Mouse (Mus musculus) lung, embryonic 15.5 days (tissue): ENCODE results near the gene Camkv. TPM values are rescaled to one million over a fixed set of nuclear protein-coding genes. Genes with fewer than 3 reads are reported as not detected.

Experiments used
- ATAC-seq: fragments of 200-750 bp; cut with Nextera tagmentation; 2 replicates; pipeline ENCODE4 v1.8.0; 2017; ENCODE audit warnings: moderate number of reproducible peaks, borderline replicate concordance; ENCODE audit not compliant: low FRiP score, low TSS enrichment; ENCODE audit errors: extremely low read depth
- H3K27ac ChIP-seq: fragments of 300-500 bp; sonication (generic); 2 replicates; pipeline ENCODE4 v1.5.1; 2015; ENCODE audit warnings: moderate library complexity, mild to moderate bottlenecking, inconsistent platforms
- H3K27me3 ChIP-seq: fragments of 300-500 bp; sonication (generic); 2 replicates; pipeline ENCODE4 v1.6.1; 2015; ENCODE audit warnings: inconsistent platforms
- H3K36me3 ChIP-seq: fragments of 300-500 bp; sonication (generic); 2 replicates; pipeline ENCODE4 v1.6.1; 2015; ENCODE audit warnings: inconsistent platforms
- H3K4me1 ChIP-seq: fragments of 300-500 bp; sonication (generic); 2 replicates; pipeline ENCODE4 v1.6.1; 2015; ENCODE audit warnings: inconsistent platforms
- H3K4me2 ChIP-seq: fragments of 300-500 bp; sonication (generic); 2 replicates; pipeline ENCODE4 v1.6.1; 2015; ENCODE audit warnings: inconsistent platforms, mild to moderate bottlenecking, moderate library complexity
- H3K4me3 ChIP-seq: fragments of 300-500 bp; sonication (generic); 2 replicates; pipeline ENCODE4 v1.5.1; 2015; ENCODE audit warnings: mild to moderate bottlenecking, inconsistent platforms
- H3K9ac ChIP-seq: fragments of 300-500 bp; sonication (generic); 2 replicates; pipeline ENCODE4 v1.6.1; 2015; ENCODE audit warnings: inconsistent platforms
- H3K9me3 ChIP-seq: fragments of 300-500 bp; sonication (generic); 2 replicates; pipeline ENCODE4 v1.6.1; 2016; ENCODE audit warnings: inconsistent platforms
- WGBS: fragments of 180-500 bp; shearing (Covaris S2); methylation state at CpG from one replicate; pipeline ENCODE4 v1.1.7; 2015; 5-methylcytosine and 5-hydroxymethylcytosine counted together
- polyA plus RNA-seq: library from polyadenylated mRNA; unstranded; fragments of >200 nt; fragmentation: Nextera tagmentation; extraction: Ambion mirVana; gene quantifications from 2 replicates; pipeline ENCODE4 v1.2.1, GENCODE M21; 2015

The Camkv gene
- polyA plus RNA-seq, 1 experiment from 2014 or later, result 3.1 TPM

- Histone ChIP-seq H3K36me3 (peaks cover 17% of the 10 kb centered on the region), H3K27me3 (no peaks in the 10 kb centered on the region), H3K9me3 (no peaks in the 10 kb centered on the region), H3K27ac (no peak overlapping the region), H3K4me3 (no peak overlapping the region), H3K9ac (no peak overlapping the region), H3K4me2 (no peak overlapping the region), H3K4me1 (peaks cover 11% of the 10 kb centered on the region; the same call in 1 of the 2 replicates)
- no peak for ATAC-seq
- 86% methylated on average over 7 of the region's 7 CpGs for WGBS
Measured at GRCm38 (mm10) chr9:107968531-107968930, 33.1 kb downstream of the Camkv start.

DNA sequence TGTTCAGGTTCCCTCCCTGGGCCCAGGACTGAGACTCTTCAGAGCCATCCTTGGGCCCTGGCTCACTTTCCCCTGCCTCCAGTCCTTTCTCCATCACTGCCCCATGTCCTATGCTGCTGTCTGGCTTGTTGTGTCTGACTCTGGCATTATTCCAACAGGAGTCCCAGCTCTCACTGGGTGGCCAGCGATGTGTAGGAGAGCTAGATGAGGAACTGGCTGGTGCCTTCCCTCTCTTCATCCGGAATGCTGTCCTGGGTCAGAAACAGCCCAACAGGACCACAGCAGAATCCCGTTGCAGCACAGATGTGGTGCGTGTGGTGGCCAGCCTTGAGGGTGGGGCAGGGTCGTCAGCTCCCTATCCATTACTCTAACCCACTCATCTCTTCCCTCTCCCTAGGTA, 34.8 kb downstream of the Camkv start:
- 65% methylated on average over 5 of the region's 5 CpGs for WGBS
- H3K36me3 ChIP-seq, result peaks cover 12% of the 10 kb centered on the region
- no peak overlapping the region for H3K9ac ChIP-seq
- H3K4me2 ChIP-seq, result no peak overlapping the region
- H3K27ac ChIP-seq, result no peak overlapping the region
- H3K4me1 ChIP-seq, result peaks cover 12% of the 10 kb centered on the region; the same call in 1 of the 2 replicates
- no peak for ATAC-seq
- no peak overlapping the region for H3K4me3 ChIP-seq
- H3K9me3 ChIP-seq, result no peaks in the 10 kb centered on the region
- H3K27me3 ChIP-seq, result no peaks in the 10 kb centered on the region

DNA sequence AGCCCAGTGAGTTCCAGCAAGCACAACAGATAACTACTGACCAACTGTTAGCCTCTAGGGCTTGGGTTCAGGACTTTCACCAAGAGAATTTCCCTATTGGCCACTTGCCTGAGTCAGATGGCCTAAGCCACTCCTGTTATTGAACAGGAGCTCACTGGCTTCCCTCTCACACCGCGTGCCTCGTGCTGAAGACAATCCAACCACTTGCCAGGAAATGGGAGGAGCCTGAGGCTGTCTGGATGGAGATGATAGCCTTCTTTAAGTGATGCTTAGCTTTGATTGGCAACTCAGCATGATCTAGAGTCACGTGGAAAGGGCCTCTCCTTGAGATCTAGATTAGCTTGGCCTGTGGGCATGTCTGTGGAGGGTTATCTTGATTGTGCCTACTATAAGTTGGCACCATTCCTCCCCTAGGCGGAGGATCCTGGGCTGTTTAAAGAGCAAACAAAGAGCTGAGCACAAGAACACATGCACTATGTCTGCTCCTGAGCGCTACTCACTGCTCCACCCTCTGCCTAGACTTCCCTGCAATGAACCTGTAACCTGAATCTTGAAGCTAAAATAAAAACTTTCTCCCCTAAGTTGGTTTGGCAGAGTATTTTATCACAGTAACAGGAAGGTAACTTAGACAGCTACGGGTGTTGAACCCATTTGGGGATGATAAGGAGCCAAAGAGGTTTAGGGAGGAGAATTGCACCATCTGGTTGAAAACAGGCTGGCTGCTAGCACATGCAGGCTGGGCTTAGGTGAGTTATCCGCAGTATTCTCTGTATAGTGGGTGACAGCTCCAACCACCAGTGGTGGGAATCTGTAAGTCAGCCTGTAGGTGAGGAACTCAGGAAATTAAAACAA, 36.4 kb downstream of the Camkv start:
- peaks cover 12% of the 10 kb centered on the region; the same call in 1 of the 2 replicates for H3K4me1 ChIP-seq
- no peaks in the 10 kb centered on the region for H3K27me3 ChIP-seq
- H3K4me3 ChIP-seq, result no peak overlapping the region
- H3K27ac ChIP-seq, result no peak overlapping the region
- no peak overlapping the region for H3K4me2 ChIP-seq
- no peak overlapping the region for H3K9ac ChIP-seq
- no peaks in the 10 kb centered on the region for H3K9me3 ChIP-seq
- ATAC-seq, result peak; percentile 23; the same call in 1 of the 2 replicates
- 64% methylated on average over 8 of the region's 8 CpGs for WGBS
- peaks cover 12% of the 10 kb centered on the region for H3K36me3 ChIP-seq

GRCm38 (mm10) chr9:107974491-107975171, 39.2 kb downstream of the Camkv start:
- H3K27ac ChIP-seq, result peak overlapping the region; percentile 31; the same call in 1 of the 2 replicates
- no peak for ATAC-seq
- 69% methylated on average over 10 of the region's 10 CpGs for WGBS
- no peak overlapping the region for H3K4me3 ChIP-seq
- H3K9ac ChIP-seq, result no peak overlapping the region
- H3K27me3 ChIP-seq, result no peaks in the 10 kb centered on the region
- no peak overlapping the region for H3K4me2 ChIP-seq
- H3K4me1 ChIP-seq, result peaks cover 12% of the 10 kb centered on the region; the same call in 1 of the 2 replicates
- H3K36me3 ChIP-seq, result peaks cover 5% of the 10 kb centered on the region
- H3K9me3 ChIP-seq, result no peaks in the 10 kb centered on the region

GRCm38 (mm10) chr9:107975399-107976386, 40.2 kb downstream of the Camkv start, which contains the start of gene Uba7:
TSS of gene Uba7 (plus strand) at chr9:107975505.
- Histone ChIP-seq H3K9me3 (no peaks in the 10 kb centered on the region), H3K4me1 (peaks cover 17% of the 10 kb centered on the region), H3K27me3 (no peaks in the 10 kb centered on the region), H3K4me2 (peak within 1 kb of the TSS; percentile 32), H3K36me3 (peaks cover 3% of the 10 kb centered on the region), H3K4me3 (0 out of 2 replicates have a peak within 1 kb of the TSS, but pooled peaks have one; percentile 1), H3K9ac (no peak within 1 kb of the TSS), H3K27ac (peak within 1 kb of the TSS; percentile 31; the same call in 1 of the 2 replicates)
- ATAC-seq, result no peak
- WGBS, result 62% methylated on average over 12 of the region's 12 CpGs

DNA sequence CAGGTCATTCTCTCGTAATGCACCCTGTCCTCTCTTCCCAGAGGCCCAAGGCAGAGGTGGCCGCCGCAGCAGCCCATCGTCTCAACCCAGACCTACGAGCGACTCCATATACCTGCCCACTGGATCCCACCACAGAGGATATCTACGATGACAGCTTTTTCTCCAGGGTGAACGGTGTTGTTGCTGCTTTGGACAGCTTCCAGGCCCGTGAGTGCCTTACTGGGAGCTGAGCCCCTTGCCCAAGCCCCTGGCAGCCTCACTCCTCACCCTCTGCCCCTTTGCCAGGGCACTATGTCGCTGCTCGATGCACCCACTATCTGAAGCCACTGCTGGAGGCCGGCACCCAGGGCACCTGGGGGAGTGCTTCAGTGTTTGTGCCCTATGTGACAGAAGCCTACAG, 43.3 kb downstream of the Camkv start:
- Histone ChIP-seq H3K4me1 (peaks cover 42% of the 10 kb centered on the region), H3K36me3 (no peaks in the 10 kb centered on the region), H3K27ac (no peak overlapping the region), H3K4me2 (no peak overlapping the region), H3K9ac (no peak overlapping the region), H3K9me3 (no peaks in the 10 kb centered on the region), H3K4me3 (no peak overlapping the region), H3K27me3 (no peaks in the 10 kb centered on the region)
- WGBS, result 84% methylated on average over 12 of the region's 12 CpGs
- ATAC-seq, result no peak

GRCm38 (mm10) chr9:107981684-107982605, 46.5 kb downstream of the Camkv start:
- H3K27me3 ChIP-seq, result no peaks in the 10 kb centered on the region
- H3K4me3 ChIP-seq, result peak overlapping the region; percentile 66
- H3K4me1 ChIP-seq, result peaks cover 54% of the 10 kb centered on the region
- H3K36me3 ChIP-seq, result no peaks in the 10 kb centered on the region
- peak overlapping the region; percentile 100 for H3K27ac ChIP-seq
- peak; percentile 33 for ATAC-seq
- H3K9me3 ChIP-seq, result no peaks in the 10 kb centered on the region
- peak overlapping the region; percentile 88 for H3K4me2 ChIP-seq
- peak overlapping the region; percentile 40 for H3K9ac ChIP-seq
- WGBS, result 20% methylated on average over 7 of the region's 7 CpGs

- Histone ChIP-seq H3K4me3 (peak within 1 kb of the TSS; percentile 66), H3K27me3 (no peaks in the 10 kb centered on the region), H3K9ac (peak within 1 kb of the TSS; percentile 67), H3K4me1 (peaks cover 54% of the 10 kb centered on the region), H3K4me2 (peak within 1 kb of the TSS; percentile 88), H3K27ac (peak within 1 kb of the TSS; percentile 100), H3K36me3 (no peaks in the 10 kb centered on the region), H3K9me3 (no peaks in the 10 kb centered on the region)
- 11% methylated on average over 14 of the region's 14 CpGs for WGBS
- peak; percentile 83 for ATAC-seq
Measured at GRCm38 (mm10) chr9:107982681-107983346, 47.3 kb downstream of the Camkv start, which contains the start of gene Gm20661. TSS of gene Gm20661 (plus strand) at chr9:107983058.

DNA sequence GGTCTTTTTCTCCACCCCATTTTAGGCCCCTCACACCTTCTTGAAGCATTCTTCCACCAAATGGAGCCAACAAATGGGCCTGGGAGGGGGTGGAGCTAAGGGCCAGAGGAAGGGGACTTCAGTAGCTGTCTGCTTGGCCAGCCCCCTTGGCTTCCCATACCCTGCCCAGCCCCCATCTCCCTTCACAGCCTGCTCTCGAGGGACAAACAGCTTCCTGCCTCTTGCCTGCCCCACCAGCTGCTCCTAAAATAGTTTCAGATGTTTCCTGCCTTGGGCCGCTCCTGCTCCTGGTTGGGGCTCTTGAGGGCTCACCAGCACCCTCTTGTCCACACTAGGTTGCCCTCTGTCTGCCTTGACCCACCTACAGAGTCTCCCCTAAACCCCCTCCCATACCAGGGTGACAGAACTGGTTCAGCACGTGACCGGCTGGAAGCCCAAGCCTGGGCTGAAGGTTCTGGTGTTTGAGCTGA, 48.0 kb downstream of the Camkv start:
- peak overlapping the region; percentile 66 for H3K4me3 ChIP-seq
- WGBS, result 4% methylated on average over 4 of the region's 4 CpGs
- H3K4me1 ChIP-seq, result peaks cover 54% of the 10 kb centered on the region
- no peaks in the 10 kb centered on the region for H3K36me3 ChIP-seq
- H3K27ac ChIP-seq, result peak overlapping the region; percentile 100
- H3K27me3 ChIP-seq, result no peaks in the 10 kb centered on the region
- peak overlapping the region; percentile 88 for H3K4me2 ChIP-seq
- peak overlapping the region; percentile 67 for H3K9ac ChIP-seq
- no peaks in the 10 kb centered on the region for H3K9me3 ChIP-seq
- ATAC-seq, result peak; percentile 81
